Mouse (Mus musculus): ENCODE measurements around the gene Cct8. TPM values are rescaled to one million over a fixed set of nuclear protein-coding genes. Genes with fewer than 3 reads are reported as not detected.

The Cct8 gene
- polyA plus RNA-seq, 1 experiment: 655 TPM

DNA sequence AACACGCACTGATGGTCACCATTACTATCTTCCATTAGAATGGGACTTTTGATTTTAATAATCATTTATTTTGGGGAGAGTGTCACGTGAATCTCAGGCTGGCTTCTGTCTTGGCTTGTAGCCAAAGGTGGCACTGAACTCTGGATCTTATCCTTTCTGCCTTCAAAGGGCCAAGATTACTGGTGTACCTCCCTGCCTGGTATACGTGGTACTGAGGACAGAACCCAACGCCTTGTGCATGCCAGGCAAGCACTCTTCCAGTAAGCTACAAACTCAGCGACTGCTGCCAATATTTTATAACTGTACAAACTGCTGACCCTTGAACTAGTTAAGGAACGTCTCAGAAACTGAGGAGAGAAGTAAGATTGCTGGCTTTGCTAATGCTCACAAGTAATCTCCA is 60.7 kb downstream of the Cct8 start:
- H3K4me3 ChIP-seq (ENCODE audit: low read depth, low read length): no peak overlapping the region
- TF ChIP-seq EP300 (IDR thresholded peaks at IDR 0.05; ENCODE audit: insufficient read depth, low read depth, low read length): no peak
- no peak for TF ChIP-seq POLR2A (IDR thresholded peaks at IDR 0.05; ENCODE audit: insufficient read depth, low read length)
- TF ChIP-seq CTCF (IDR thresholded peaks at IDR 0.05; ENCODE audit: low read depth, low read length): no peak

DNA sequence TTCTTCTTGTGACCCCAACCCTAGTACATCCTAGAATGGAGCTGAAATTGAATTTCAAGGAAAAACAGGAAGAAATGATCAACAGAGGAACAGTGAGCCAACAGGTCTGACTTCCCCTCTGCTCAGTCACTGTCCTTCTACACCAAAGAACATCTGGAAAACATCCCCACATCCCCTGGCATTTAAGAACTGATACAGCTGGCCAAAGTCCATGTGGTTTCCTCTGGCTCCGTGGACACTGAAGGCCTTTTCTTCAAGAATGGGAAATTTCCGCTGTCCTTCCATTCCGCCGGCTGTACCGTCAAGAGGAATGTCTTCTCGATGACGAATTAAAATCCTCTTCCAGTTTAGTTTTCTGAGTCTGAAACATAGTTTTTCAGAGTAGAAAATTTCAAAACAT is 61.4 kb downstream of the Cct8 start:
- no peaks in the 10 kb centered on the region for H3K27me3 ChIP-seq (ENCODE audit: control insufficient read depth, insufficient read depth, low read length, poor library complexity, severe bottlenecking)
- H3K27ac ChIP-seq (ENCODE audit: insufficient read depth, low read length): no peak overlapping the region
- no peaks in the 10 kb centered on the region for H3K4me1 ChIP-seq (ENCODE audit: control insufficient read depth, insufficient read depth, low read length)
- TF ChIP-seq EP300 (IDR thresholded peaks at IDR 0.05; ENCODE audit: insufficient read depth, low read depth, low read length): no peak
- TF ChIP-seq CTCF (IDR thresholded peaks at IDR 0.05; ENCODE audit: low read depth, low read length): no peak
- no peak for TF ChIP-seq POLR2A (IDR thresholded peaks at IDR 0.05; ENCODE audit: insufficient read depth, low read length)
- H3K9ac ChIP-seq (ENCODE audit: low read depth, poor library complexity, severe bottlenecking): no peak overlapping the region
- no peak overlapping the region for H3K4me3 ChIP-seq (ENCODE audit: low read depth, low read length)
- H3K36me3 ChIP-seq (ENCODE audit: control insufficient read depth, insufficient read depth, low read length, poor library complexity, severe bottlenecking): no peaks in the 10 kb centered on the region
- H3K9me3 ChIP-seq (replicated peaks; ENCODE audit: control insufficient read depth, insufficient read depth, low read length, poor library complexity, severe bottlenecking): no peaks in the 10 kb centered on the region

More for the DNA sequence above, 60.7 kb downstream of the Cct8 start:
- H3K36me3 ChIP-seq (ENCODE audit: control insufficient read depth, insufficient read depth, low read length, poor library complexity, severe bottlenecking): no peaks in the 10 kb centered on the region
- no peaks in the 10 kb centered on the region for H3K4me1 ChIP-seq (ENCODE audit: control insufficient read depth, insufficient read depth, low read length)
- no peak overlapping the region for H3K27ac ChIP-seq (ENCODE audit: insufficient read depth, low read length)
- H3K27me3 ChIP-seq (ENCODE audit: control insufficient read depth, insufficient read depth, low read length, poor library complexity, severe bottlenecking): no peaks in the 10 kb centered on the region
- H3K9me3 ChIP-seq (replicated peaks; ENCODE audit: control insufficient read depth, insufficient read depth, low read length, poor library complexity, severe bottlenecking): no peaks in the 10 kb centered on the region
- H3K9ac ChIP-seq (ENCODE audit: low read depth, poor library complexity, severe bottlenecking): no peak overlapping the region

Other genes with a start within 250 kb of the Cct8 start
- 11.2 TPM in 2 replicates for gene N6amt1, start 141.7 kb downstream of the Cct8 start, polyA plus RNA-seq (2011; ENCODE audit: insufficient read depth, insufficient read length, low read depth, missing spikeins)
- 29.0 and 29.9 TPM in 2 replicates for gene Ltn1, start 63.3 kb downstream of the Cct8 start, polyA plus RNA-seq (2011; ENCODE audit: insufficient read depth, insufficient read length, low read depth, missing spikeins)
- gene Rwdd2b, start 55.3 kb downstream of the Cct8 start, polyA plus RNA-seq (2011; ENCODE audit: insufficient read depth, insufficient read length, low read depth, missing spikeins): 4.3 and 6.6 TPM in 2 replicates
- gene Usp16, start 41.2 kb downstream of the Cct8 start, polyA plus RNA-seq (2011; ENCODE audit: insufficient read depth, insufficient read length, low read depth, missing spikeins): 48.6 and 50.4 TPM in 2 replicates
- not detected in 2 replicates for gene Map3k7cl, start 57.5 kb upstream of the Cct8 start, polyA plus RNA-seq (2011; ENCODE audit: insufficient read depth, insufficient read length, low read depth, missing spikeins)
- gene Bach1, start 203.1 kb upstream of the Cct8 start, polyA plus RNA-seq (2011; ENCODE audit: insufficient read depth, insufficient read length, low read depth, missing spikeins): 25.5 and 27.4 TPM in 2 replicates